ENCODE assay signal across 20 mouse cellular contexts in genomic region chr13:80981201-80981600, GRCm38 (mm10).
"Had no signal": no experiment of that assay in that cellular context is flagged by ENCODE, and none has a peak within 500 bp of the region (broad histone marks: within the 10 kb centered on the region; RNA-seq: fewer than 3 reads in every experiment).

No protein-coding gene starts in this region.

- H3K27me3 ChIP-seq: heart, embryonic 12.5 days; hindbrain, embryonic 12.5 days; intestine, embryonic 15.5 days; limb, embryonic 12.5 days; liver, embryonic 13.5 days; liver, embryonic 15.5 days had no signal

- H3K27ac ChIP-seq: gastrocnemius, adult 2 months; heart, embryonic 10.5 days; hindbrain, embryonic 10.5 days; hindbrain, embryonic 12.5 days; hindbrain, embryonic 14.5 days; intestine, embryonic 15.5 days; kidney, postnatal 0 days; layer of hippocampus, adult 2 months; left cerebral cortex, adult 2 months; limb, embryonic 10.5 days; limb, embryonic 12.5 days; liver, embryonic 13.5 days; liver, embryonic 15.5 days had no signal

- H3K4me1 ChIP-seq: heart, embryonic 10.5 days; heart, embryonic 12.5 days; hindbrain, embryonic 10.5 days; hindbrain, embryonic 12.5 days; intestine, embryonic 15.5 days; limb, embryonic 10.5 days; limb, embryonic 12.5 days; liver, embryonic 13.5 days; liver, embryonic 15.5 days had no signal

- H3K4me3 ChIP-seq: gastrocnemius, adult 2 months; heart, embryonic 10.5 days; heart, embryonic 12.5 days; hindbrain, embryonic 10.5 days; hindbrain, embryonic 12.5 days; intestine, embryonic 15.5 days; layer of hippocampus, adult 2 months; left cerebral cortex, adult 2 months; limb, embryonic 10.5 days; limb, embryonic 12.5 days; liver, embryonic 13.5 days; liver, embryonic 15.5 days had no signal

- DNase-seq: gastrocnemius, adult 2 months; gastrocnemius, postnatal 10 days; gastrocnemius, postnatal 25 days; heart, adult 18-20 months; heart, postnatal 10 days; heart, postnatal 4 days; liver; liver, embryonic 13.5 days had no signal

- H3K36me3 ChIP-seq: heart, embryonic 10.5 days; heart, embryonic 12.5 days; hindbrain, embryonic 10.5 days; hindbrain, embryonic 12.5 days; intestine, embryonic 15.5 days; limb, embryonic 10.5 days; limb, embryonic 12.5 days; liver, embryonic 13.5 days; liver, embryonic 15.5 days had no signal
